Mouse (Mus musculus) cerebellum, adult 11 months (tissue): ENCODE data around the gene Atp4a.

ENCODE experiments used
- DNase-seq: peaks from one replicate; pipeline ENCODE4 v3.0.0; 2022

Atp4a gene

GRCm38 (mm10) chr7:30711942-30712341 lies at the start of gene Atp4a:
Gene Atp4a, plus strand, starts transcription at chr7:30712209.
- DNase-seq, result no peak

- peak; percentile 85 for DNase-seq
These were observed 47.3 kb upstream of the Atp4a start, which contains the start of gene Haus5 for GRCm38 (mm10) chr7:30664529-30665200. Gene Haus5, minus strand, starts transcription at chr7:30664994.

GRCm38 (mm10) chr7:30665321-30665720 lies 46.7 kb upstream of the Atp4a start:
- DNase-seq, result peak; percentile 20

GRCm38 (mm10) chr7:30669229-30669628 lies 42.8 kb upstream of the Atp4a start:
- no peak for DNase-seq

- no peak for DNase-seq
These were observed 40.5 kb upstream of the Atp4a start, which contains the start of gene Pmis2 for GRCm38 (mm10) chr7:30671480-30671879. Gene Pmis2, minus strand, starts transcription at chr7:30671605.

GRCm38 (mm10) chr7:30678263-30678975 lies 33.6 kb upstream of the Atp4a start:
- no peak for DNase-seq

GRCm38 (mm10) chr7:30681897-30682296 lies 30.1 kb upstream of the Atp4a start:
- no peak for DNase-seq

- DNase-seq, result no peak
These were observed 28.6 kb upstream of the Atp4a start for GRCm38 (mm10) chr7:30683425-30683824.

- DNase-seq, result no peak
These were observed 23.7 kb upstream of the Atp4a start for GRCm38 (mm10) chr7:30688325-30688724.

- DNase-seq, result no peak
These were observed 13.9 kb upstream of the Atp4a start for GRCm38 (mm10) chr7:30698101-30698500.

- DNase-seq, result no peak
These were observed 13.4 kb upstream of the Atp4a start, which contains the start of gene 2200002J24Rik for GRCm38 (mm10) chr7:30698589-30698988. Gene 2200002J24Rik, plus strand, starts transcription at chr7:30698926.

- no peak for DNase-seq
These were observed 5.7 kb upstream of the Atp4a start for GRCm38 (mm10) chr7:30706214-30706882.

- no peak for DNase-seq
These were observed 4.6 kb upstream of the Atp4a start for GRCm38 (mm10) chr7:30707441-30707840.

GRCm38 (mm10) chr7:30717006-30717715 lies 5.2 kb downstream of the Atp4a start:
- no peak for DNase-seq

GRCm38 (mm10) chr7:30717716-30718046 lies 5.7 kb downstream of the Atp4a start:
- DNase-seq, result no peak

- no peak for DNase-seq
These were observed 7.7 kb downstream of the Atp4a start for GRCm38 (mm10) chr7:30719669-30720068.

- no peak for DNase-seq
These were observed 9.3 kb downstream of the Atp4a start for GRCm38 (mm10) chr7:30721286-30721685.

GRCm38 (mm10) chr7:30723274-30723953 lies 11.4 kb downstream of the Atp4a start:
- no peak for DNase-seq

GRCm38 (mm10) chr7:30728214-30728613 lies 16.2 kb downstream of the Atp4a start:
- no peak for DNase-seq

- DNase-seq, result no peak
These were observed 16.9 kb downstream of the Atp4a start for GRCm38 (mm10) chr7:30728739-30729395.

GRCm38 (mm10) chr7:30729396-30730063 lies 17.5 kb downstream of the Atp4a start, which contains the start of gene Tmem147:
Gene Tmem147, minus strand, starts transcription at chr7:30729540.
- peak; percentile 92 for DNase-seq
